Mouse (Mus musculus): ENCODE data around the gene Adamtsl5. TPM values are rescaled to one million over a fixed set of nuclear protein-coding genes. Genes with fewer than 3 reads are reported as not detected.
A peak's percentile ranks its signal among the peaks of the same experiment; 100 is the strongest.

Adamtsl5 gene
- polyA plus RNA-seq, 1 experiment from 2014 or later, result 2.6 TPM

DNA sequence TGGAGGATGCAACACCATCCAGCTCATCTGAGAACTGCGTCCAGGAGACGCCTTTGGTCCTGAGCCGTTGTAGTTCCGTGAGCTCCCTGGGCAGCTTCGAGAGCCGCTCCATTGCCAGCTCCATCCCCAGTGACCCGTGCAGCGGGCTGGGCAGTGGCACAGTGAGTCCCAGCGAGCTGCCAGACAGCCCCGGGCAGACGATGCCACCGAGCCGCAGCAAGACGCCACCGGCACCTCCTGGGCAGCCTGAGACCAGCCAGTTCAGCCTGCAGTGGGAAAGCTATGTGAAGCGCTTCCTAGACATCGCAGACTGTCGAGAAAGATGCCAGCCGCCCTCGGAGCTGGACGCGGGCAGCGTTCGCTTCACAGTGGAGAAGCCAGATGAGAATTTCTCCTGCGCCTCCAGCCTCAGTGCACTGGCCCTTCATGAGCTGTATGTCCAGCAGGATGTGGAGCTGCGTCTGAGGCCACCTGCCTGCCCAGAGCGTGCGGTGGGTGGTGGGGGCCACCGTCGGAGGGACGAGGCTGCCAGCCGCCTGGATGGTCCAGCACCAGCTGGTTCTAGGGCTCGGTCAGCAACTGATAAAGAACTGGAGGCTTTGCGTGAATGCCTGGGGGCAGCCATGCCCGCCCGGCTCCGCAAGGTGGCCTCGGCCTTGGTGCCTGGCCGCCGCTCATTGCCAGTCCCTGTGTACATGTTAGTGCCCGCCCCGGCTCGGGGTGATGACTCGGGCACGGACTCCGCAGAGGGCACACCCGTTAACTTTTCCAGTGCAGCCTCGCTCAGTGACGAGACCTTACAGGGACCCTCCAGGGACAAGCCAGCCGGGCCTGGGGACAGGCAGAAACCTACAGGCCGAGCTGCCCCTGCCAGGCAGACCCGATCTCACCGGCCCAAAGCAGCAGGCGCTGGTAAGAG is 35.4 kb downstream of the Adamtsl5 start:
- no peak overlapping the region for H3K4me3 ChIP-seq (ENCODE audit: low read depth, low read length)
- no peak for ATAC-seq (replicated peaks; ENCODE audit: low FRiP score)
- no peak for DNase-seq (ENCODE audit: low spot score)

GRCm38 (mm10) chr10:80311560-80311959 is 36.7 kb downstream of the Adamtsl5 start:
- no peak overlapping the region for H3K27ac ChIP-seq (ENCODE audit: low read depth, low read length)
- H3K36me3 ChIP-seq (ENCODE audit: control insufficient read depth, insufficient read depth, low read length), result no peaks in the 10 kb centered on the region

More for the DNA sequence above, 35.4 kb downstream of the Adamtsl5 start:
- no peak overlapping the region for H3K9ac ChIP-seq (ENCODE audit: low read depth, low read length)
- no peaks in the 10 kb centered on the region for H3K9me3 ChIP-seq (ENCODE audit: control insufficient read depth, low read length)
- WGBS, result 54% methylated on average over 54 of the region's 54 CpGs
- no peak overlapping the region for H3K27ac ChIP-seq (ENCODE audit: low read depth, low read length)
- H3K4me2 ChIP-seq, result no peak overlapping the region
- peaks cover 20% of the 10 kb centered on the region for H3K4me1 ChIP-seq (replicated peaks; ENCODE audit: control insufficient read depth, insufficient read depth, low read length)
- H3K36me3 ChIP-seq (ENCODE audit: control insufficient read depth, insufficient read depth, low read length), result no peaks in the 10 kb centered on the region; the same call in 1 of the 2 replicates
- H3K27me3 ChIP-seq (replicated peaks; ENCODE audit: control insufficient read depth, insufficient read depth, low read length), result peaks cover 89% of the 10 kb centered on the region

GRCm38 (mm10) chr10:80304862-80305261 is 43.4 kb downstream of the Adamtsl5 start:
- Histone ChIP-seq H3K9ac (ENCODE audit: low read depth, low read length) (no peak overlapping the region), H3K27ac (ENCODE audit: low read depth, low read length) (no peak overlapping the region), H3K27me3 (replicated peaks; ENCODE audit: control insufficient read depth, insufficient read depth, low read length) (peaks cover 77% of the 10 kb centered on the region), H3K4me1 (replicated peaks; ENCODE audit: control insufficient read depth, insufficient read depth, low read length) (peaks cover 3% of the 10 kb centered on the region; the same call in 1 of the 2 replicates), H3K9me3 (ENCODE audit: control insufficient read depth, low read length) (no peaks in the 10 kb centered on the region), H3K4me2 (peak overlapping the region; percentile 70), H3K36me3 (ENCODE audit: control insufficient read depth, insufficient read depth, low read length) (no peaks in the 10 kb centered on the region), H3K4me3 (ENCODE audit: low read depth, low read length) (peak overlapping the region; percentile 37)
- DNase-seq (ENCODE audit: low spot score), result peak; percentile 74
- peak; percentile 74 for ATAC-seq (replicated peaks; ENCODE audit: low FRiP score)
- WGBS, result 6% methylated on average over 25 of the region's 25 CpGs

More at GRCm38 (mm10) chr10:80311560-80311959, 36.7 kb downstream of the Adamtsl5 start:
- peaks cover 8% of the 10 kb centered on the region for H3K4me1 ChIP-seq (replicated peaks; ENCODE audit: control insufficient read depth, insufficient read depth, low read length)
- H3K27me3 ChIP-seq (replicated peaks; ENCODE audit: control insufficient read depth, insufficient read depth, low read length), result peaks cover 86% of the 10 kb centered on the region
- H3K4me3 ChIP-seq (ENCODE audit: low read depth, low read length), result no peak overlapping the region
- H3K9ac ChIP-seq (ENCODE audit: low read depth, low read length), result no peak overlapping the region
- ATAC-seq (replicated peaks; ENCODE audit: low FRiP score), result no peak
- H3K4me2 ChIP-seq, result no peak overlapping the region
- no peak for DNase-seq (ENCODE audit: low spot score)
- no peaks in the 10 kb centered on the region for H3K9me3 ChIP-seq (ENCODE audit: control insufficient read depth, low read length)
- WGBS, result 70% methylated on average over 16 of the region's 16 CpGs

- no peak overlapping the region for H3K27ac ChIP-seq (ENCODE audit: low read depth, low read length)
- no peak for DNase-seq (ENCODE audit: low spot score)
- 12% methylated on average over 12 of the region's 12 CpGs for WGBS
- peaks cover 80% of the 10 kb centered on the region for H3K27me3 ChIP-seq (replicated peaks; ENCODE audit: control insufficient read depth, insufficient read depth, low read length)
- H3K4me1 ChIP-seq (replicated peaks; ENCODE audit: control insufficient read depth, insufficient read depth, low read length), result peaks cover 3% of the 10 kb centered on the region; the same call in 1 of the 2 replicates
- H3K36me3 ChIP-seq (ENCODE audit: control insufficient read depth, insufficient read depth, low read length), result no peaks in the 10 kb centered on the region
- no peaks in the 10 kb centered on the region for H3K9me3 ChIP-seq (ENCODE audit: control insufficient read depth, low read length)
- H3K9ac ChIP-seq (ENCODE audit: low read depth, low read length), result no peak overlapping the region
- H3K4me2 ChIP-seq, result peak overlapping the region; percentile 70
- ATAC-seq (replicated peaks; ENCODE audit: low FRiP score), result peak; percentile 27; the same call in 1 of the 2 replicates
- peak overlapping the region; percentile 37 for H3K4me3 ChIP-seq (ENCODE audit: low read depth, low read length)
Observed at GRCm38 (mm10) chr10:80304458-80304857, 43.8 kb downstream of the Adamtsl5 start.

DNA sequence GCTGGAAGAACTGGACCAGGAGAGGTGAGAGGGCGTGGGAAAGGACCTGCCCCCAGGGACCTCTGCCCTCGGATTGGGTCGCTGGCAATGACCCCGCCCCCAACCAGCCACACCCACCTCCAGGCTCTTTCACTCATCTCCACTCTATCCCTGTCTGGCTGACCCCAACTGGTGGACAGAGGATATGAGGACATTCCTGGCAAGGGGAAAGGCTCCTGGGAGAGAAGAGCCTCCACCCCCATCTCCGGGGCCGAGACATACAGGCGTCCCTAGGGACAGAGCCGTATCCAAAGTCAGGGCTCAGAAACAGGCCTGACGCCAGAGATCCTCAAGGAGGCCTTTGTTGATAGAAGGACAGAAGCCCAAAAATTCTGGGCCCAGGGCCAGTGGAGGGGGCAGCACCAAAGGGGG is 45.7 kb downstream of the Adamtsl5 start:
- Histone ChIP-seq H3K27ac (ENCODE audit: low read depth, low read length) (no peak overlapping the region), H3K4me1 (replicated peaks; ENCODE audit: control insufficient read depth, insufficient read depth, low read length) (peaks cover 3% of the 10 kb centered on the region; the same call in 1 of the 2 replicates), H3K4me2 (no peak overlapping the region), H3K9ac (ENCODE audit: low read depth, low read length) (no peak overlapping the region), H3K4me3 (ENCODE audit: low read depth, low read length) (no peak overlapping the region), H3K27me3 (replicated peaks; ENCODE audit: control insufficient read depth, insufficient read depth, low read length) (peaks cover 91% of the 10 kb centered on the region), H3K9me3 (ENCODE audit: control insufficient read depth, low read length) (no peaks in the 10 kb centered on the region), H3K36me3 (ENCODE audit: control insufficient read depth, insufficient read depth, low read length) (no peaks in the 10 kb centered on the region)
- DNase-seq (ENCODE audit: low spot score), result no peak
- WGBS, result 26% methylated on average over 9 of the region's 9 CpGs
- no peak for ATAC-seq (replicated peaks; ENCODE audit: low FRiP score)

DNA sequence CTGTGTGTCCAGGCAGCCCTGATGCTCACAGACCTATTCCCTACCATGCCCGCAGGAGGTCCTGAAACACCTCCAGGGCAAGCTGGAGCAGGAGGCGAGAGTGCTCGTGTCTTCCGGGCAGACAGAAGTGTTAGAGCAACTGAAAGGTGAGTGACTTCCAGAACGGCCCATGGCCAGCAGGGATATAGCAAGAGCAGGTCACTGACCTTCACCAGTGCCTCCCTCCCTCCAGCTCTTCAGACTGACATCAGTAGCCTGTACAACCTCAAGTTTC is 46.2 kb downstream of the Adamtsl5 start:
- Histone ChIP-seq H3K4me1 (replicated peaks; ENCODE audit: control insufficient read depth, insufficient read depth, low read length) (peaks cover 3% of the 10 kb centered on the region; the same call in 1 of the 2 replicates), H3K9me3 (ENCODE audit: control insufficient read depth, low read length) (no peaks in the 10 kb centered on the region), H3K4me3 (ENCODE audit: low read depth, low read length) (no peak overlapping the region), H3K9ac (ENCODE audit: low read depth, low read length) (no peak overlapping the region), H3K36me3 (ENCODE audit: control insufficient read depth, insufficient read depth, low read length) (no peaks in the 10 kb centered on the region), H3K27me3 (replicated peaks; ENCODE audit: control insufficient read depth, insufficient read depth, low read length) (peaks cover 88% of the 10 kb centered on the region), H3K4me2 (no peak overlapping the region), H3K27ac (ENCODE audit: low read depth, low read length) (no peak overlapping the region)
- DNase-seq (ENCODE audit: low spot score) (no peak), ATAC-seq (replicated peaks; ENCODE audit: low FRiP score) (no peak)
- WGBS, result 58% methylated on average over 5 of the region's 5 CpGs

DNA sequence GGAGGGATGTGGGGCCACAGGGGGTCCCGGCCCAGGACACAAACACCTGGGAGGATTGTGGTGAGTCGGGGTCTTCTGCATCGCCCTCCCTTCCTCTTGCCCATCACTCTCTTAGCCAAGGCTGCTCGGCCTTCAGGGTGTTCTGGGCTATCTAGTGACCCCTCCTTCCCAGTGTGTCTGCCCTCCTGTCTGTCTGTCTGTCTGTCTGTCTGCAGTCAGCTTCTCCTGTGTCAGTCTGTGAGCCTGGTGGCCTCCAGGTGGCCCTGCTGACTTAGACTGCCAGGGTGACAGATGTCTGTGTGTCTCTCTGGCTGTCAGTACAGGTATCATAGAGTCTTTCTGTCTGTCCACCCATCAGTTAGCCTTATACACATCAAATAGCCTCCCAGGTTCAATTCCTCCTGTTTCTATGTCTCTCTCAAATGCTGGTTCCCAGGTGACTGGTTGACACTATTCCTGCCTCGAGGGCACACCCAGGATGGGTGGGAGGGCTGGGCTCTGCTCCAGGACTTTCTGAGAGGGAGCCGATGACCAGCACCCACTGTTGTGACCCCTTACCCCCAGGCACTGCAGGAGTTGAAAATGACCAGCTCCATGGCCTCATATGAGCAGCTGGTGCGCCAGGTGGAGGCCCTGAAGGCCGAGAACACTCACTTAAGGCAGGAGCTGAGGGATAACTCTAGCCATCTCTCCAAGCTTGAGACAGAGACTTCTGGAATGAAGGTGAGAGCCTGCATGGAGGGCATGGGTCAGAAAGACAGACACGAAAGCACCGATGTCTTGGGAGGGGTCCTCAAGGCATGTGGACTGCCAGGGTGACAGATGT is 46.7 kb downstream of the Adamtsl5 start:
- Histone ChIP-seq H3K27ac (ENCODE audit: low read depth, low read length) (no peak overlapping the region), H3K4me2 (no peak overlapping the region), H3K4me3 (ENCODE audit: low read depth, low read length) (no peak overlapping the region), H3K27me3 (replicated peaks; ENCODE audit: control insufficient read depth, insufficient read depth, low read length) (peaks cover 83% of the 10 kb centered on the region), H3K36me3 (ENCODE audit: control insufficient read depth, insufficient read depth, low read length) (no peaks in the 10 kb centered on the region), H3K9ac (ENCODE audit: low read depth, low read length) (no peak overlapping the region), H3K4me1 (replicated peaks; ENCODE audit: control insufficient read depth, insufficient read depth, low read length) (peaks cover 3% of the 10 kb centered on the region; the same call in 1 of the 2 replicates), H3K9me3 (ENCODE audit: control insufficient read depth, low read length) (no peaks in the 10 kb centered on the region)
- DNase-seq (ENCODE audit: low spot score) (no peak), ATAC-seq (replicated peaks; ENCODE audit: low FRiP score) (no peak)
- 78% methylated on average over 10 of the region's 10 CpGs for WGBS

DNA sequence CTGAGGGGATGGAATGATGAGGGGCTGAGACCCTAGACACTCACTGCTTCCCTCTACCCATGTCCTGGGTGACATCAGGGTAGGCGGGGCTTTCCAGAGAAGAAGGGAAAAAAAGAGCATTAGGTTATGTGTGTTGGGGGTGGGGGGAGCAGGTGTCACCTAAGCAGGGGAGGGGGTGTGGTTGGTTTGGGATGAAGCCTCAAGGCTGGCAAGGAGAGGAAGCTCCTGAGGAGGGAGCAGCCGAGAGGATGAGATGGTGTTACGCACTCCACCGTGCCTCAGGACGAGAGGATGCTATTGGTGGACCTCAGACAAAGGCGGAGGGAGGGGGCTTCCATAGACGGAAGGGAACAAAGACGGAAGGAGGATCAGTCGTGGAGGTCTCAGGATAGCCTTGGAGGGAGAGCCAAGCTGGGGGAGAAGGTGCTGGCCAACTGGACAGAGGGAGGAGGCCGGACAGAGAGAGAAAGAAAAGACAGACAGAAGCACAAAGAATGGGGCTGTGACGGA is 47.5 kb downstream of the Adamtsl5 start:
- Histone ChIP-seq H3K4me2 (no peak overlapping the region), H3K27me3 (replicated peaks; ENCODE audit: control insufficient read depth, insufficient read depth, low read length) (peaks cover 75% of the 10 kb centered on the region), H3K27ac (ENCODE audit: low read depth, low read length) (no peak overlapping the region), H3K9ac (ENCODE audit: low read depth, low read length) (no peak overlapping the region), H3K9me3 (ENCODE audit: control insufficient read depth, low read length) (no peaks in the 10 kb centered on the region), H3K4me3 (ENCODE audit: low read depth, low read length) (no peak overlapping the region), H3K36me3 (ENCODE audit: control insufficient read depth, insufficient read depth, low read length) (no peaks in the 10 kb centered on the region), H3K4me1 (replicated peaks; ENCODE audit: control insufficient read depth, insufficient read depth, low read length) (peaks cover 6% of the 10 kb centered on the region)
- DNase-seq (ENCODE audit: low spot score), result no peak
- ATAC-seq (replicated peaks; ENCODE audit: low FRiP score), result no peak
- 28% methylated on average over 11 of the region's 11 CpGs for WGBS
